Mouse (Mus musculus): ENCODE results near the gene Ceacam13. TPM values are rescaled to one million over a fixed set of nuclear protein-coding genes. Genes with fewer than 3 reads are reported as not detected.
"Not testable (repeated sequence)": the region's sequence is repeated elsewhere in the genome, so short reads cannot be mapped to it uniquely, and the experiment has no call there.

The Ceacam13 gene
- total RNA-seq (2012; rRNA removed): not detected in 2 replicates
- not detected for polyA plus RNA-seq (2012; ENCODE audit: insufficient read depth in 1 of 2, insufficient read length in 2 of 2, low read depth in 1 of 2, low replicate concordance in 2 of 2, missing spikeins in 1 of 2)

- H3K27ac ChIP-seq (ENCODE audit: control insufficient read depth, low read depth, low read length): no peak within 1 kb of the TSS
- H3K4me3 ChIP-seq (ENCODE audit: control insufficient read depth in 1 of 2, insufficient read depth in 1 of 2, low read depth in 2 of 2, low read length in 2 of 2): no peak within 1 kb of the TSS
- H3K9ac ChIP-seq (ENCODE audit: control insufficient read depth, low read depth, low read length, poor library complexity, severe bottlenecking): no peak within 1 kb of the TSS
- DNase-seq (ENCODE audit: low read depth, low spot score): no peak
- no peaks in the 10 kb centered on the region for H3K79me2 ChIP-seq (ENCODE audit: control insufficient read depth, insufficient read depth, low read length, poor library complexity)
- H3K9me3 ChIP-seq (replicated peaks; ENCODE audit: insufficient read depth, low read length): no peaks in the 10 kb centered on the region
- H3K4me1 ChIP-seq (ENCODE audit: control insufficient read depth in 1 of 2, insufficient read depth in 2 of 2, low read length in 2 of 2): no peaks in the 10 kb centered on the region
- H3K27me3 ChIP-seq (ENCODE audit: control insufficient read depth in 1 of 2, insufficient read depth in 2 of 2, low read length in 2 of 2): no peaks in the 10 kb centered on the region
- no peaks in the 10 kb centered on the region for H3K36me3 ChIP-seq (ENCODE audit: control insufficient read depth in 1 of 2, insufficient read depth in 2 of 2, low read length in 2 of 2)
- TF ChIP-seq POLR2A (IDR thresholded peaks at IDR 0.05; ENCODE audit: control insufficient read depth in 1 of 2, insufficient read depth in 1 of 2, low read depth in 1 of 2, low read length in 2 of 2, poor library complexity in 1 of 2) (no peak), ZC3H11A (IDR thresholded peaks at IDR 0.05; ENCODE audit: low read depth, low read length) (no peak), CHD1 (IDR thresholded peaks at IDR 0.05; ENCODE audit: low read depth, low read length) (no peak), TCF12 (IDR thresholded peaks at IDR 0.05; ENCODE audit: low read depth, low read length) (no peak), CTCF (IDR thresholded peaks at IDR 0.05 in 2 of 3, conservative IDR thresholded peaks at IDR 0.05 in 1 of 3; ENCODE audit: control insufficient read depth in 1 of 3, insufficient read depth in 1 of 3, low read depth in 2 of 3, low read length in 3 of 3, poor library complexity in 1 of 3, severe bottlenecking in 1 of 3) (no peak), NRF1 (IDR thresholded peaks at IDR 0.05; ENCODE audit: insufficient read depth, low read depth, low read length, poor library complexity, severe bottlenecking) (no peak), MAFK (IDR thresholded peaks at IDR 0.05; ENCODE audit: borderline replicate concordance, low read depth, low read length) (no peak), USF1 (IDR thresholded peaks at IDR 0.05; ENCODE audit: low read depth, low read length) (no peak), E2F4 (IDR thresholded peaks at IDR 0.05; ENCODE audit: borderline replicate concordance, low read depth, low read length) (no peak), USF2 (IDR thresholded peaks at IDR 0.05; ENCODE audit: borderline replicate concordance in 1 of 2, insufficient read depth in 1 of 2, low read depth in 1 of 2, low read length in 2 of 2) (no peak), POLR2AphosphoS5 (IDR thresholded peaks at IDR 0.05; ENCODE audit: borderline replicate concordance, low read depth, low read length) (no peak), CHD2 (IDR thresholded peaks at IDR 0.05; ENCODE audit: low read length) (no peak), EP300 (IDR thresholded peaks at IDR 0.05; ENCODE audit: low read depth in 1 of 2, low read length in 2 of 2) (no peak), GABPA (IDR thresholded peaks at IDR 0.05; ENCODE audit: low read depth, low read length) (no peak)
Observed at GRCm38 (mm10) chr7:18009589-18009988, at the start of gene Ceacam13. Ceacam13 (plus strand) TSS chr7:18009889.

GRCm38 (mm10) chr7:17971824-17972223 is 37.9 kb upstream of the Ceacam13 start, which contains the start of gene Ceacam11:
Ceacam11 (plus strand) TSS chr7:17972124.
- Histone ChIP-seq H3K9ac (ENCODE audit: control insufficient read depth, low read depth, low read length, poor library complexity, severe bottlenecking) (no peak within 1 kb of the TSS), H3K4me3 (ENCODE audit: control insufficient read depth in 1 of 2, insufficient read depth in 1 of 2, low read depth in 2 of 2, low read length in 2 of 2) (no peak within 1 kb of the TSS)
- TF ChIP-seq NELFE (IDR thresholded peaks at IDR 0.05; ENCODE audit: low read depth, low read length) (no peak), ZNF384 (IDR thresholded peaks at IDR 0.05; ENCODE audit: low read depth, low read length) (no peak), MAZ (IDR thresholded peaks at IDR 0.05; ENCODE audit: low read depth, low read length) (no peak), CHD2 (IDR thresholded peaks at IDR 0.05; ENCODE audit: low read length) (no peak), MYC (IDR thresholded peaks at IDR 0.05; ENCODE audit: low read depth, low read length) (no peak), RAD21 (IDR thresholded peaks at IDR 0.05; ENCODE audit: low read depth, low read length) (no peak), ELF1 (IDR thresholded peaks at IDR 0.05; ENCODE audit: low read depth, low read length) (no peak), E2F4 (IDR thresholded peaks at IDR 0.05; ENCODE audit: borderline replicate concordance, low read depth, low read length) (no peak), POLR2A (IDR thresholded peaks at IDR 0.05; ENCODE audit: control insufficient read depth in 1 of 2, insufficient read depth in 1 of 2, low read depth in 1 of 2, low read length in 2 of 2, poor library complexity in 1 of 2) (no peak), CHD1 (IDR thresholded peaks at IDR 0.05; ENCODE audit: low read depth, low read length) (no peak), MAFK (IDR thresholded peaks at IDR 0.05; ENCODE audit: borderline replicate concordance, low read depth, low read length) (no peak), USF2 (IDR thresholded peaks at IDR 0.05; ENCODE audit: borderline replicate concordance in 1 of 2, insufficient read depth in 1 of 2, low read depth in 1 of 2, low read length in 2 of 2) (no peak), JUND (IDR thresholded peaks at IDR 0.05; ENCODE audit: low read depth, low read length) (no peak), MAX (IDR thresholded peaks at IDR 0.05; ENCODE audit: low read length) (no peak)

GRCm38 (mm10) chr7:18001131-18001530 is 8.6 kb upstream of the Ceacam13 start:
- not testable (repeated sequence) for H3K4me1 ChIP-seq (ENCODE audit: control insufficient read depth in 1 of 2, insufficient read depth in 2 of 2, low read length in 2 of 2); H3K4me3 ChIP-seq (ENCODE audit: control insufficient read depth in 1 of 2, insufficient read depth in 1 of 2, low read depth in 2 of 2, low read length in 2 of 2); DNase-seq (ENCODE audit: low read depth, low spot score); H3K9me3 ChIP-seq (replicated peaks; ENCODE audit: insufficient read depth, low read length); H3K79me2 ChIP-seq (ENCODE audit: control insufficient read depth, insufficient read depth, low read length, poor library complexity); H3K27ac ChIP-seq (ENCODE audit: control insufficient read depth, low read depth, low read length); H3K27me3 ChIP-seq (ENCODE audit: control insufficient read depth in 1 of 2, insufficient read depth in 2 of 2, low read length in 2 of 2); H3K9ac ChIP-seq (ENCODE audit: control insufficient read depth, low read depth, low read length, poor library complexity, severe bottlenecking); H3K36me3 ChIP-seq (ENCODE audit: control insufficient read depth in 1 of 2, insufficient read depth in 2 of 2, low read length in 2 of 2)

More at GRCm38 (mm10) chr7:17971824-17972223, 37.9 kb upstream of the Ceacam13 start, which contains the start of gene Ceacam11:
- H3K9me3 ChIP-seq (replicated peaks; ENCODE audit: insufficient read depth, low read length): no peaks in the 10 kb centered on the region
- no peaks in the 10 kb centered on the region for H3K79me2 ChIP-seq (ENCODE audit: control insufficient read depth, insufficient read depth, low read length, poor library complexity)
- no peaks in the 10 kb centered on the region for H3K36me3 ChIP-seq (ENCODE audit: control insufficient read depth in 1 of 2, insufficient read depth in 2 of 2, low read length in 2 of 2)
- H3K27me3 ChIP-seq (ENCODE audit: control insufficient read depth in 1 of 2, insufficient read depth in 2 of 2, low read length in 2 of 2): no peaks in the 10 kb centered on the region
- no peak for DNase-seq (ENCODE audit: low read depth, low spot score)
- H3K4me1 ChIP-seq (ENCODE audit: control insufficient read depth in 1 of 2, insufficient read depth in 2 of 2, low read length in 2 of 2): no peaks in the 10 kb centered on the region
- no peak within 1 kb of the TSS for H3K27ac ChIP-seq (ENCODE audit: control insufficient read depth, low read depth, low read length)
